Mouse (Mus musculus) layer of hippocampus, adult 2 months (tissue): ENCODE measurements around the gene Tln2. TPM values are rescaled to one million over a fixed set of nuclear protein-coding genes. Genes with fewer than 3 reads are reported as not detected.

ENCODE experiments used
- DNase-seq, 2 experiments: peaks; one replicate each; pipeline ENCODE4 v3.0.0; 2022; ENCODE audit warnings: low spot score in 2 of 2
- H3K27ac ChIP-seq: fragments of 200-600 bp; 2 replicates; pipeline ENCODE4 v1.8.1; 2022
- H3K4me3 ChIP-seq: fragments of 200-600 bp; 2 replicates; pipeline ENCODE4 v1.8.1; 2022; ENCODE audit warnings: mild to moderate bottlenecking
- CTCF ChIP-seq: fragments of 200-600 bp; conservative IDR thresholded peaks from 2 replicates; pipeline ENCODE4 v1.8.1; 2022; ENCODE audit warnings: antibody characterized with exemption, mild to moderate bottlenecking, moderate library complexity
- long read RNA-seq, 2 experiments: library from polyadenylated mRNA; stranded (forward); transcript quantifications; one replicate each; pipeline ENCODE4 v2.0.0; 2021; ENCODE audit warnings: borderline mapping rate in 2 of 2
- total RNA-seq, 2 experiments: library from RNA; stranded (reverse); gene quantifications; 2 replicates each; pipeline ENCODE4 v1.2.3; 2021

Gene Tln2
- total RNA-seq, result 100 to 1,000 TPM in 1 of 2 experiments, 10 to 100 TPM in 1; 95.2 to 101 TPM
- long read RNA-seq, experiment 1, partial matches to known transcripts, result 10 of 33 reads
- long read RNA-seq, experiment 1, other reads (novel, unspliced or antisense), result 23 of 33 reads
- long read RNA-seq, experiment 2, partial matches to known transcripts, result 6 of 24 reads
- long read RNA-seq, experiment 2, other reads (novel, unspliced or antisense), result 18 of 24 reads

GRCm38 (mm10) chr9:67559603-67560002, at the start of gene Tln2:
Gene Tln2 (minus strand): TSS chr9:67559703.
- no peak for TF ChIP-seq CTCF
- DNase-seq, result no peak
- Histone ChIP-seq H3K27ac (no peak within 1 kb of the TSS), H3K4me3 (no peak within 1 kb of the TSS)

GRCm38 (mm10) chr9:67609226-67609625, 49.7 kb upstream of the Tln2 start:
- no peak for TF ChIP-seq CTCF
- DNase-seq, result no peak
- Histone ChIP-seq H3K27ac (no peak overlapping the region), H3K4me3 (no peak overlapping the region)

GRCm38 (mm10) chr9:67607786-67608366, 48.4 kb upstream of the Tln2 start:
- DNase-seq, result no peak
- no peak for TF ChIP-seq CTCF
- Histone ChIP-seq H3K4me3 (no peak overlapping the region), H3K27ac (no peak overlapping the region)

- TF ChIP-seq CTCF, result no peak
- DNase-seq, result no peak
- H3K4me3 ChIP-seq, result no peak overlapping the region
- no peak overlapping the region for H3K27ac ChIP-seq
Observed at GRCm38 (mm10) chr9:67607268-67607667, 47.8 kb upstream of the Tln2 start.

- no peak for DNase-seq
- Histone ChIP-seq H3K27ac (no peak overlapping the region), H3K4me3 (no peak overlapping the region)
- TF ChIP-seq CTCF, result no peak
Observed at GRCm38 (mm10) chr9:67605867-67606435, 46.4 kb upstream of the Tln2 start.

- Histone ChIP-seq H3K4me3 (no peak overlapping the region), H3K27ac (no peak overlapping the region)
- no peak for DNase-seq
- no peak for TF ChIP-seq CTCF
Observed at GRCm38 (mm10) chr9:67604940-67605339, 45.4 kb upstream of the Tln2 start.

- no peak for TF ChIP-seq CTCF
- H3K27ac ChIP-seq, result no peak overlapping the region
- no peak for DNase-seq
- no peak overlapping the region for H3K4me3 ChIP-seq
Observed at GRCm38 (mm10) chr9:67602347-67602746, 42.8 kb upstream of the Tln2 start.

- no peak overlapping the region for H3K27ac ChIP-seq
- peak in 1 of 2 experiments; percentile 26 for DNase-seq
- TF ChIP-seq CTCF, result no peak
- H3K4me3 ChIP-seq, result no peak overlapping the region
Observed at GRCm38 (mm10) chr9:67595221-67595620, 35.7 kb upstream of the Tln2 start.

GRCm38 (mm10) chr9:67593469-67594141, 34.1 kb upstream of the Tln2 start:
- H3K4me3 ChIP-seq, result no peak overlapping the region
- no peak overlapping the region for H3K27ac ChIP-seq
- DNase-seq, result no peak
- TF ChIP-seq CTCF, result no peak

GRCm38 (mm10) chr9:67592726-67593125, 33.2 kb upstream of the Tln2 start:
- H3K27ac ChIP-seq, result no peak overlapping the region
- no peak for TF ChIP-seq CTCF
- DNase-seq, result no peak
- no peak overlapping the region for H3K4me3 ChIP-seq

- peak in 1 of 2 experiments; percentile 26 for DNase-seq
- Histone ChIP-seq H3K27ac (no peak overlapping the region), H3K4me3 (no peak overlapping the region)
- peak; percentile 22; the same call in 1 of the 2 replicates for TF ChIP-seq CTCF
Observed at GRCm38 (mm10) chr9:67587111-67587510, 27.6 kb upstream of the Tln2 start.

- Histone ChIP-seq H3K4me3 (no peak overlapping the region), H3K27ac (no peak overlapping the region)
- no peak for TF ChIP-seq CTCF
- no peak for DNase-seq
Observed at GRCm38 (mm10) chr9:67586489-67586888, 27.0 kb upstream of the Tln2 start.

GRCm38 (mm10) chr9:67584871-67585270, 25.4 kb upstream of the Tln2 start:
- Histone ChIP-seq H3K27ac (no peak overlapping the region), H3K4me3 (no peak overlapping the region)
- TF ChIP-seq CTCF, result no peak
- DNase-seq, result peak in 1 of 2 experiments; percentile 14
